Mouse (Mus musculus): Measurements from ENCODE around the gene Trim37.

Trim37 gene

GRCm38 (mm10) chr11:87158012-87158411 lies 31.1 kb downstream of the Trim37 start:
- DNase-seq (ENCODE audit: low read depth, low spot score) = no peak
- no peaks in the 10 kb centered on the region for H3K36me3 ChIP-seq (ENCODE audit: control insufficient read depth, insufficient read depth, low read length, poor library complexity, severe bottlenecking)
- H3K27me3 ChIP-seq (ENCODE audit: control insufficient read depth, insufficient read depth, low read length, poor library complexity, severe bottlenecking) = no peaks in the 10 kb centered on the region

GRCm38 (mm10) chr11:87162687-87163086 lies 35.8 kb downstream of the Trim37 start:
- DNase-seq (ENCODE audit: low read depth, low spot score) = no peak
- H3K36me3 ChIP-seq (ENCODE audit: control insufficient read depth, insufficient read depth, low read length, poor library complexity, severe bottlenecking) = no peaks in the 10 kb centered on the region; the same call in 1 of the 2 replicates
- H3K27me3 ChIP-seq (ENCODE audit: control insufficient read depth, insufficient read depth, low read length, poor library complexity, severe bottlenecking) = no peaks in the 10 kb centered on the region

GRCm38 (mm10) chr11:87163751-87164150 lies 36.9 kb downstream of the Trim37 start:
- DNase-seq (ENCODE audit: low read depth, low spot score) = no peak
- Histone ChIP-seq H3K36me3 (ENCODE audit: control insufficient read depth, insufficient read depth, low read length, poor library complexity, severe bottlenecking) (peaks cover 2% of the 10 kb centered on the region; the same call in 1 of the 2 replicates), H3K27me3 (ENCODE audit: control insufficient read depth, insufficient read depth, low read length, poor library complexity, severe bottlenecking) (no peaks in the 10 kb centered on the region)

GRCm38 (mm10) chr11:87173625-87174024 lies 46.7 kb downstream of the Trim37 start:
- H3K27me3 ChIP-seq (ENCODE audit: control insufficient read depth, insufficient read depth, low read length, poor library complexity, severe bottlenecking) = no peaks in the 10 kb centered on the region
- no peak for DNase-seq (ENCODE audit: low read depth, low spot score)
- no peaks in the 10 kb centered on the region for H3K36me3 ChIP-seq (ENCODE audit: control insufficient read depth, insufficient read depth, low read length, poor library complexity, severe bottlenecking)

GRCm38 (mm10) chr11:87175031-87175430 lies 48.2 kb downstream of the Trim37 start:
- H3K27me3 ChIP-seq (ENCODE audit: control insufficient read depth, insufficient read depth, low read length, poor library complexity, severe bottlenecking) = no peaks in the 10 kb centered on the region
- H3K36me3 ChIP-seq (ENCODE audit: control insufficient read depth, insufficient read depth, low read length, poor library complexity, severe bottlenecking) = no peaks in the 10 kb centered on the region
- DNase-seq (ENCODE audit: low read depth, low spot score) = no peak

- H3K36me3 ChIP-seq (ENCODE audit: control insufficient read depth, insufficient read depth, low read length, poor library complexity, severe bottlenecking) = no peaks in the 10 kb centered on the region
- peak; percentile 65 for DNase-seq (ENCODE audit: low read depth, low spot score)
- H3K27me3 ChIP-seq (ENCODE audit: control insufficient read depth, insufficient read depth, low read length, poor library complexity, severe bottlenecking) = no peaks in the 10 kb centered on the region
Observed at GRCm38 (mm10) chr11:87212313-87212712, 85.4 kb downstream of the Trim37 start.

- no peaks in the 10 kb centered on the region for H3K36me3 ChIP-seq (ENCODE audit: control insufficient read depth, insufficient read depth, low read length, poor library complexity, severe bottlenecking)
- H3K27me3 ChIP-seq (ENCODE audit: control insufficient read depth, insufficient read depth, low read length, poor library complexity, severe bottlenecking) = no peaks in the 10 kb centered on the region
- DNase-seq (ENCODE audit: low read depth, low spot score) = no peak
Observed at GRCm38 (mm10) chr11:87222686-87223085, 95.8 kb downstream of the Trim37 start.

- Histone ChIP-seq H3K36me3 (ENCODE audit: control insufficient read depth, insufficient read depth, low read length, poor library complexity, severe bottlenecking) (no peaks in the 10 kb centered on the region), H3K27me3 (ENCODE audit: control insufficient read depth, insufficient read depth, low read length, poor library complexity, severe bottlenecking) (no peaks in the 10 kb centered on the region)
- DNase-seq (ENCODE audit: low read depth, low spot score) = peak; percentile 20
Observed at GRCm38 (mm10) chr11:87227056-87227455, 100.2 kb downstream of the Trim37 start.

- DNase-seq (ENCODE audit: low read depth, low spot score) = no peak
- H3K27me3 ChIP-seq (ENCODE audit: control insufficient read depth, insufficient read depth, low read length, poor library complexity, severe bottlenecking) = no peaks in the 10 kb centered on the region
- no peaks in the 10 kb centered on the region for H3K36me3 ChIP-seq (ENCODE audit: control insufficient read depth, insufficient read depth, low read length, poor library complexity, severe bottlenecking)
Observed at GRCm38 (mm10) chr11:87233377-87233776, 106.5 kb downstream of the Trim37 start.

- Histone ChIP-seq H3K36me3 (ENCODE audit: control insufficient read depth, insufficient read depth, low read length, poor library complexity, severe bottlenecking) (no peaks in the 10 kb centered on the region; the same call in 1 of the 2 replicates), H3K27me3 (ENCODE audit: control insufficient read depth, insufficient read depth, low read length, poor library complexity, severe bottlenecking) (no peaks in the 10 kb centered on the region)
- DNase-seq (ENCODE audit: low read depth, low spot score) = no peak
Observed at GRCm38 (mm10) chr11:87234743-87235485, 108.0 kb downstream of the Trim37 start.

- H3K36me3 ChIP-seq (ENCODE audit: control insufficient read depth, insufficient read depth, low read length, poor library complexity, severe bottlenecking) = no peaks in the 10 kb centered on the region; the same call in 1 of the 2 replicates
- no peak for DNase-seq (ENCODE audit: low read depth, low spot score)
- no peaks in the 10 kb centered on the region for H3K27me3 ChIP-seq (ENCODE audit: control insufficient read depth, insufficient read depth, low read length, poor library complexity, severe bottlenecking)
Observed at GRCm38 (mm10) chr11:87235486-87235872, 108.6 kb downstream of the Trim37 start.

- no peak for DNase-seq (ENCODE audit: low read depth, low spot score)
- Histone ChIP-seq H3K36me3 (ENCODE audit: control insufficient read depth, insufficient read depth, low read length, poor library complexity, severe bottlenecking) (no peaks in the 10 kb centered on the region; the same call in 1 of the 2 replicates), H3K27me3 (ENCODE audit: control insufficient read depth, insufficient read depth, low read length, poor library complexity, severe bottlenecking) (no peaks in the 10 kb centered on the region)
Observed at GRCm38 (mm10) chr11:87238891-87239530, 112.1 kb downstream of the Trim37 start.

GRCm38 (mm10) chr11:87240141-87240832 lies 113.4 kb downstream of the Trim37 start:
- H3K36me3 ChIP-seq (ENCODE audit: control insufficient read depth, insufficient read depth, low read length, poor library complexity, severe bottlenecking) = no peaks in the 10 kb centered on the region; the same call in 1 of the 2 replicates
- DNase-seq (ENCODE audit: low read depth, low spot score) = no peak
- no peaks in the 10 kb centered on the region for H3K27me3 ChIP-seq (ENCODE audit: control insufficient read depth, insufficient read depth, low read length, poor library complexity, severe bottlenecking)

GRCm38 (mm10) chr11:87240833-87241215 lies 113.9 kb downstream of the Trim37 start:
- H3K27me3 ChIP-seq (ENCODE audit: control insufficient read depth, insufficient read depth, low read length, poor library complexity, severe bottlenecking) = no peaks in the 10 kb centered on the region
- DNase-seq (ENCODE audit: low read depth, low spot score) = peak; percentile 29
- no peaks in the 10 kb centered on the region; the same call in 1 of the 2 replicates for H3K36me3 ChIP-seq (ENCODE audit: control insufficient read depth, insufficient read depth, low read length, poor library complexity, severe bottlenecking)

- no peaks in the 10 kb centered on the region; the same call in 1 of the 2 replicates for H3K36me3 ChIP-seq (ENCODE audit: control insufficient read depth, insufficient read depth, low read length, poor library complexity, severe bottlenecking)
- no peak for DNase-seq (ENCODE audit: low read depth, low spot score)
Observed at GRCm38 (mm10) chr11:87241256-87241655, 114.4 kb downstream of the Trim37 start.

More at GRCm38 (mm10) chr11:87241256-87241655, 114.4 kb downstream of the Trim37 start:
- H3K27me3 ChIP-seq (ENCODE audit: control insufficient read depth, insufficient read depth, low read length, poor library complexity, severe bottlenecking) = no peaks in the 10 kb centered on the region
